Mouse (Mus musculus) forebrain, embryonic 16.5 days (tissue): ENCODE measurements at regions not wholly inside any gene's neighbourhood (a gene's known extent, or its start where the extent isn't known, plus 50 kb on each side); places are given as distances from the start of the nearest gene placed in this dataset.

ENCODE experiments used
- ATAC-seq: fragments of 200-750 bp; cut with Nextera tagmentation; 2 replicates; pipeline ENCODE4 v1.8.0; 2017; ENCODE audit warnings: mild to moderate bottlenecking, moderate library complexity
- H3K27ac ChIP-seq: fragments of 300-500 bp; sonication (generic); 2 replicates; pipeline ENCODE4 v1.5.1; 2014; ENCODE audit warnings: low read length, control low read depth
- H3K27me3 ChIP-seq: fragments of 300-500 bp; sonication (generic); replicated peaks from 2 replicates; pipeline ENCODE4 v1.6.1; 2014; ENCODE audit warnings: low read length; ENCODE audit not compliant: control insufficient read depth, insufficient read depth
- H3K36me3 ChIP-seq: fragments of 300-500 bp; sonication (generic); 2 replicates; pipeline ENCODE4 v1.6.1; 2014; ENCODE audit not compliant: control insufficient read depth, insufficient read depth
- H3K4me1 ChIP-seq: fragments of 300-500 bp; sonication (generic); replicated peaks from 2 replicates; pipeline ENCODE4 v1.6.1; 2014; ENCODE audit warnings: low read length; ENCODE audit not compliant: control insufficient read depth, insufficient read depth
- H3K4me2 ChIP-seq: fragments of 300-500 bp; sonication (generic); 2 replicates; pipeline ENCODE4 v1.6.1; 2014; ENCODE audit warnings: mild to moderate bottlenecking, low read length, control low read depth
- H3K4me3 ChIP-seq: fragments of 300-500 bp; sonication (generic); replicated peaks from 2 replicates; pipeline ENCODE4 v1.5.1; 2014; ENCODE audit warnings: mild to moderate bottlenecking, low read length, control low read depth
- H3K9ac ChIP-seq: fragments of 300-500 bp; sonication (generic); replicated peaks from 2 replicates; pipeline ENCODE4 v1.6.1; 2014; ENCODE audit warnings: low read depth, low read length, control low read depth
- H3K9me3 ChIP-seq: fragments of 300-500 bp; sonication (generic); 2 replicates; pipeline ENCODE4 v1.6.1; 2016; ENCODE audit warnings: low read length; ENCODE audit not compliant: control insufficient read depth
- WGBS: fragments of 180-500 bp; shearing (Covaris S2); extraction: QIAGEN DNeasy Blood & Tissue Kit; methylation state at CpG from one replicate; pipeline ENCODE4 v1.1.7; 2014; 5-methylcytosine and 5-hydroxymethylcytosine counted together

GRCm38 (mm10) chr6:95769808-95770207 lies 51.2 kb upstream of the Suclg2 start:
- WGBS: 87% methylated on average over 3 of the region's 3 CpGs
- H3K4me2 ChIP-seq: no peak overlapping the region
- ATAC-seq: no peak

GRCm38 (mm10) chr6:95801651-95802050 lies 83.1 kb upstream of the Suclg2 start:
- Histone ChIP-seq H3K9ac (no peak overlapping the region), H3K4me1 (no peaks in the 10 kb centered on the region)

More at GRCm38 (mm10) chr6:95769808-95770207, 51.2 kb upstream of the Suclg2 start:
- H3K9ac ChIP-seq: no peak overlapping the region
- no peak overlapping the region for H3K4me3 ChIP-seq
- no peaks in the 10 kb centered on the region for H3K27me3 ChIP-seq
- H3K9me3 ChIP-seq: no peaks in the 10 kb centered on the region
- H3K4me1 ChIP-seq: no peaks in the 10 kb centered on the region
- H3K27ac ChIP-seq: no peak overlapping the region
- no peaks in the 10 kb centered on the region for H3K36me3 ChIP-seq

GRCm38 (mm10) chr6:95841502-95841901 lies 122.9 kb upstream of the Suclg2 start:
- ATAC-seq: no peak
- H3K4me1 ChIP-seq: no peaks in the 10 kb centered on the region
- 89% methylated on average over 3 of the region's 3 CpGs for WGBS
- no peaks in the 10 kb centered on the region for H3K9me3 ChIP-seq
- H3K36me3 ChIP-seq: no peaks in the 10 kb centered on the region
- no peak overlapping the region for H3K27ac ChIP-seq
- no peak overlapping the region for H3K9ac ChIP-seq
- H3K4me2 ChIP-seq: no peak overlapping the region
- H3K4me3 ChIP-seq: no peak overlapping the region
- H3K27me3 ChIP-seq: no peaks in the 10 kb centered on the region

More at GRCm38 (mm10) chr6:95801651-95802050, 83.1 kb upstream of the Suclg2 start:
- ATAC-seq: no peak
- Histone ChIP-seq H3K27ac (no peak overlapping the region), H3K4me3 (no peak overlapping the region), H3K4me2 (no peak overlapping the region), H3K27me3 (no peaks in the 10 kb centered on the region), H3K36me3 (no peaks in the 10 kb centered on the region), H3K9me3 (no peaks in the 10 kb centered on the region)
- 86% methylated on average over 6 of the region's 6 CpGs for WGBS

GRCm38 (mm10) chr6:95846536-95846935 lies 127.9 kb upstream of the Suclg2 start:
- 69% methylated on average over 1 of the region's 1 CpGs for WGBS
- Histone ChIP-seq H3K4me2 (no peak overlapping the region), H3K27me3 (no peaks in the 10 kb centered on the region), H3K9ac (no peak overlapping the region), H3K4me1 (no peaks in the 10 kb centered on the region), H3K27ac (no peak overlapping the region), H3K36me3 (no peaks in the 10 kb centered on the region), H3K9me3 (no peaks in the 10 kb centered on the region), H3K4me3 (no peak overlapping the region)
- ATAC-seq: no peak

GRCm38 (mm10) chr6:95875463-95875862 lies 156.9 kb upstream of the Suclg2 start:
- Histone ChIP-seq H3K27ac (no peak overlapping the region), H3K27me3 (no peaks in the 10 kb centered on the region), H3K4me3 (no peak overlapping the region), H3K4me2 (no peak overlapping the region), H3K36me3 (no peaks in the 10 kb centered on the region), H3K4me1 (0 out of 2 replicates have a peak, but pooled peaks cover 3% of the 10 kb centered on the region), H3K9ac (no peak overlapping the region), H3K9me3 (no peaks in the 10 kb centered on the region)
- no peak for ATAC-seq
- WGBS: 50% methylated on average over 6 of the region's 6 CpGs

- no peaks in the 10 kb centered on the region for H3K36me3 ChIP-seq
- WGBS: 7% methylated on average over 2 of the region's 2 CpGs
- H3K9ac ChIP-seq: no peak overlapping the region
- no peaks in the 10 kb centered on the region for H3K9me3 ChIP-seq
- no peak overlapping the region for H3K27ac ChIP-seq
- no peak overlapping the region for H3K4me2 ChIP-seq
- 0 out of 2 replicates have a peak, but pooled peaks cover 3% of the 10 kb centered on the region for H3K4me1 ChIP-seq
- H3K4me3 ChIP-seq: no peak overlapping the region
- no peak for ATAC-seq
- H3K27me3 ChIP-seq: no peaks in the 10 kb centered on the region
These were observed 157.7 kb upstream of the Suclg2 start for GRCm38 (mm10) chr6:95876320-95876719.

- Histone ChIP-seq H3K27ac (no peak overlapping the region), H3K4me2 (no peak overlapping the region), H3K27me3 (no peaks in the 10 kb centered on the region), H3K36me3 (no peaks in the 10 kb centered on the region), H3K9me3 (no peaks in the 10 kb centered on the region), H3K9ac (no peak overlapping the region), H3K4me3 (no peak overlapping the region), H3K4me1 (no peaks in the 10 kb centered on the region)
- ATAC-seq: no peak
- WGBS: 79% methylated on average over 4 of the region's 4 CpGs
These were observed 168.0 kb upstream of the Suclg2 start for GRCm38 (mm10) chr6:95886645-95887044.

GRCm38 (mm10) chr6:95902551-95902950 lies 184.0 kb upstream of the Suclg2 start:
- H3K36me3 ChIP-seq: no peaks in the 10 kb centered on the region
- H3K4me2 ChIP-seq: no peak overlapping the region
- WGBS: 79% methylated on average over 2 of the region's 2 CpGs
- H3K27ac ChIP-seq: no peak overlapping the region
- H3K4me1 ChIP-seq: no peaks in the 10 kb centered on the region
- H3K4me3 ChIP-seq: no peak overlapping the region
- ATAC-seq: no peak
- H3K27me3 ChIP-seq: no peaks in the 10 kb centered on the region
- no peak overlapping the region for H3K9ac ChIP-seq
- no peaks in the 10 kb centered on the region for H3K9me3 ChIP-seq

GRCm38 (mm10) chr6:95904085-95904633 lies 185.6 kb upstream of the Suclg2 start:
- Histone ChIP-seq H3K27ac (no peak overlapping the region), H3K4me1 (no peaks in the 10 kb centered on the region), H3K27me3 (no peaks in the 10 kb centered on the region), H3K4me3 (no peak overlapping the region), H3K36me3 (no peaks in the 10 kb centered on the region), H3K9me3 (no peaks in the 10 kb centered on the region), H3K9ac (no peak overlapping the region), H3K4me2 (no peak overlapping the region)
- no peak for ATAC-seq
- 44% methylated on average over 10 of the region's 10 CpGs for WGBS

- no peak for ATAC-seq
- Histone ChIP-seq H3K9ac (no peak overlapping the region), H3K4me1 (no peaks in the 10 kb centered on the region), H3K36me3 (no peaks in the 10 kb centered on the region), H3K9me3 (no peaks in the 10 kb centered on the region), H3K27me3 (no peaks in the 10 kb centered on the region), H3K27ac (no peak overlapping the region), H3K4me3 (no peak overlapping the region), H3K4me2 (no peak overlapping the region)
- WGBS: 86% methylated on average over 8 of the region's 8 CpGs
These were observed 186.5 kb upstream of the Suclg2 start for GRCm38 (mm10) chr6:95905057-95905456.
